Mouse (Mus musculus) liver, embryonic 13.5 days (tissue): ENCODE measurements around the gene 1700025B11Rik. TPM values are rescaled to one million over a fixed set of nuclear protein-coding genes. Genes with fewer than 3 reads are reported as not detected.
"Not testable (repeated sequence)": the region's sequence is repeated elsewhere in the genome, so short reads cannot be mapped to it uniquely, and the experiment has no call there.

Experiments used
- ATAC-seq: fragments of 200-750 bp; cut with Nextera tagmentation; 2 replicates; pipeline ENCODE4 v1.8.0; 2017; ENCODE audit warnings: low read depth, mild to moderate bottlenecking, moderate number of reproducible peaks, moderate library complexity
- DNase-seq: peaks from one replicate; pipeline ENCODE4 v3.0.0; 2022
- H3K27ac ChIP-seq: fragments of 300-500 bp; sonication (generic); 2 replicates; pipeline ENCODE4 v1.5.1; 2015; ENCODE audit warnings: moderate library complexity, mild to moderate bottlenecking, inconsistent platforms
- H3K27me3 ChIP-seq: fragments of 300-500 bp; sonication (generic); 2 replicates; pipeline ENCODE4 v1.6.1; 2015; ENCODE audit warnings: mild to moderate bottlenecking, inconsistent platforms
- H3K36me3 ChIP-seq: fragments of 300-500 bp; sonication (generic); 2 replicates; pipeline ENCODE4 v1.6.1; 2015; ENCODE audit warnings: mild to moderate bottlenecking, inconsistent platforms
- H3K4me1 ChIP-seq: fragments of 300-500 bp; sonication (generic); replicated peaks from 2 replicates; pipeline ENCODE4 v1.6.1; 2015; ENCODE audit warnings: inconsistent platforms
- H3K4me2 ChIP-seq: fragments of 300-500 bp; sonication (generic); 2 replicates; pipeline ENCODE4 v1.6.1; 2015; ENCODE audit warnings: inconsistent platforms, mild to moderate bottlenecking, moderate library complexity
- H3K4me3 ChIP-seq: fragments of 300-500 bp; sonication (generic); replicated peaks from 2 replicates; pipeline ENCODE4 v1.5.1; 2015; ENCODE audit warnings: mild to moderate bottlenecking, inconsistent platforms
- H3K9ac ChIP-seq: fragments of 300-500 bp; sonication (generic); 2 replicates; pipeline ENCODE4 v1.6.1; 2015; ENCODE audit warnings: mild to moderate bottlenecking, inconsistent platforms
- H3K9me3 ChIP-seq: fragments of 300-500 bp; sonication (generic); replicated peaks from 2 replicates; pipeline ENCODE4 v1.6.1; 2016; ENCODE audit warnings: inconsistent platforms
- WGBS: fragments of 180-500 bp; shearing (Covaris S2); methylation state at CpG from one replicate; pipeline ENCODE4 v1.1.7; 2015; ENCODE audit not compliant: insufficient replicate concordance; 5-methylcytosine and 5-hydroxymethylcytosine counted together
- polyA plus RNA-seq: library from polyadenylated mRNA; unstranded; fragments of >200 nt; fragmentation: Nextera tagmentation; extraction: Ambion mirVana; gene quantifications from 2 replicates; pipeline ENCODE4 v1.2.1, GENCODE M21; 2015

1700025B11Rik gene
- polyA plus RNA-seq, 1 experiment from 2014 or later: not detected

DNA sequence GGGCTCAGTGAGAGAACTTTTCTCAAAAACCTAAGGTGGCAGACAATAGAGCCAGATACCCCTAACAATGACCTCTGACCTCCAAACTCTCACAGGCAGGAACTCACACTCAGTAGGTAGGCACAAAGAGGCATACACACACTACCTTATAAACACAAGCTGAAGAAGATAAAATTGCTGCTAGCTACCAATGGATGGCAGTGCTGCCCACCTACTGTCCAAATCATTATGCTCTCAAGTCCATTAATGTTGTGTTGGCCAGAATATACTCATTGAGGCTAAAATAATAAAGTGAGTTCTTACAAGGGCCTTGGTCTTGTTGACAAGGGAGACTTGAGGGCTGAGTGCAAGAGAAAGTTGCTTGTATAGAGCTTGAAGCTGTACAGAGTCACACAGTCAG lies 1.5 kb upstream of the 1700025B11Rik start:
- no peaks in the 10 kb centered on the region for H3K27me3 ChIP-seq
- H3K4me1 ChIP-seq: no peaks in the 10 kb centered on the region
- no peak overlapping the region for H3K4me2 ChIP-seq
- H3K9me3 ChIP-seq: no peaks in the 10 kb centered on the region
- ATAC-seq (no peak), DNase-seq (no peak)
- no peak overlapping the region for H3K4me3 ChIP-seq
- H3K27ac ChIP-seq: no peak overlapping the region
- H3K9ac ChIP-seq: no peak overlapping the region
- no peaks in the 10 kb centered on the region for H3K36me3 ChIP-seq

DNA sequence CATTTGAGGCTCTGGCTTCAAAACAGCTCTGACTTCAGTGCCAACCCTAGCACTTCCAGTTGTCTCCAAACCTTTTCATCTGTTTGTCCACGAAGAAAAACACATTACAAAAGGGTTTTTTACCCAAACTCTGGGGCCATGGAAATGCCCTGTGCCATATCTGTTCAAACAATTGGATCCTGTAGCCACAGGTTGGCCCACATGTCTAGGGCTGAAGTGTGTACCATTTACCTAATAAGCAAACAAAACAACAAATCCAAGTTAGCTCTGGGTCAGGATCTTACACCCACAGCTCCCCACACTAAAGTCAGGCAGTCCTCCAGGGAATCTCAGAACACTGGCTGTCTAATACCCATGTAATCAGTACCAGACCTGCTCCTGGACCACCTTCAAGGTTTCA lies 22.5 kb downstream of the 1700025B11Rik start:
- ATAC-seq, H3K36me3 ChIP-seq, H3K27ac ChIP-seq, H3K27me3 ChIP-seq, DNase-seq, H3K4me3 ChIP-seq, H3K9me3 ChIP-seq, H3K4me1 ChIP-seq, H3K4me2 ChIP-seq, H3K9ac ChIP-seq: not testable (repeated sequence)
- WGBS: 11% methylated on average over 1 of the region's 1 CpGs

GRCm38 (mm10) chr15:77533216-77533615 lies 28.5 kb downstream of the 1700025B11Rik start, which contains the start of gene Apol7c:
Apol7c (minus strand) TSS chr15:77533316.
- ATAC-seq: no peak
- Histone ChIP-seq H3K27ac (no peak within 1 kb of the TSS), H3K4me3 (no peak within 1 kb of the TSS), H3K9me3 (no peaks in the 10 kb centered on the region), H3K36me3 (no peaks in the 10 kb centered on the region), H3K27me3 (no peaks in the 10 kb centered on the region), H3K9ac (no peak within 1 kb of the TSS), H3K4me1 (no peaks in the 10 kb centered on the region), H3K4me2 (no peak within 1 kb of the TSS)
- DNase-seq: no peak

GRCm38 (mm10) chr15:77523186-77523843 lies 38.4 kb downstream of the 1700025B11Rik start:
- WGBS: 9% methylated on average over 6 of the region's 6 CpGs
- not testable (repeated sequence) for H3K9ac ChIP-seq, ATAC-seq, H3K27me3 ChIP-seq, H3K4me3 ChIP-seq, H3K4me2 ChIP-seq, H3K36me3 ChIP-seq, H3K9me3 ChIP-seq, DNase-seq, H3K4me1 ChIP-seq, H3K27ac ChIP-seq

GRCm38 (mm10) chr15:77520596-77520995 lies 41.1 kb downstream of the 1700025B11Rik start:
- H3K27ac ChIP-seq, H3K36me3 ChIP-seq, H3K9me3 ChIP-seq, ATAC-seq, DNase-seq, H3K27me3 ChIP-seq, H3K4me1 ChIP-seq, H3K9ac ChIP-seq, H3K4me3 ChIP-seq, H3K4me2 ChIP-seq: not testable (repeated sequence)
- WGBS: 42% methylated on average over 4 of the region's 4 CpGs

Other genes starting within 250 kb of the 1700025B11Rik start
- 0.17 and 0.27 TPM in 2 replicates for gene Apol7a, start 162.8 kb downstream of the 1700025B11Rik start, polyA plus RNA-seq
- 0.06 TPM in 2 replicates for gene Apol9a, start 150.8 kb downstream of the 1700025B11Rik start, polyA plus RNA-seq
- gene Apol7b, start 114.4 kb downstream of the 1700025B11Rik start, polyA plus RNA-seq: not detected in 2 replicates
- 0.05 and 0.10 TPM in 2 replicates for gene Apol10a, start 84.8 kb downstream of the 1700025B11Rik start, polyA plus RNA-seq
- gene Apol11a, start 53.6 kb downstream of the 1700025B11Rik start, polyA plus RNA-seq: 0.15 and 0.38 TPM in 2 replicates
- not detected in 2 replicates for gene Apol7c, start 28.6 kb downstream of the 1700025B11Rik start, polyA plus RNA-seq
- not detected in 2 replicates for gene Apol10b, start 34.2 kb upstream of the 1700025B11Rik start, polyA plus RNA-seq
- not detected in 2 replicates for gene Gm36245, start 37.4 kb upstream of the 1700025B11Rik start, polyA plus RNA-seq
- gene Apol11b, start 81.4 kb upstream of the 1700025B11Rik start, polyA plus RNA-seq: 10.6 and 12.5 TPM in 2 replicates
- not detected in 2 replicates for gene Apol7e, start 137.0 kb upstream of the 1700025B11Rik start, polyA plus RNA-seq
- gene Apol9b, start 167.1 kb upstream of the 1700025B11Rik start, polyA plus RNA-seq: not detected in 2 replicates
- 29.8 and 34.9 TPM in 2 replicates for gene Apol8, start 195.1 kb upstream of the 1700025B11Rik start, polyA plus RNA-seq